Mouse (Mus musculus) T-cell, adult 66 days (primary cell): ENCODE measurements around the gene Emilin2. TPM values are rescaled to one million over a fixed set of nuclear protein-coding genes. Genes with fewer than 3 reads are reported as not detected.

ENCODE experiments used
- total RNA-seq, 2 experiments: library from RNA; stranded (reverse); gene quantifications; 3 replicates in 1 of 2; 4 replicates in 1 of 2; pipeline ENCODE4 v1.2.4; 2023

The Emilin2 gene
- total RNA-seq = 10 to 100 TPM in 1 of 2 experiments, 1 to 10 TPM in 1; 7.3 to 10.6 TPM

DNA sequence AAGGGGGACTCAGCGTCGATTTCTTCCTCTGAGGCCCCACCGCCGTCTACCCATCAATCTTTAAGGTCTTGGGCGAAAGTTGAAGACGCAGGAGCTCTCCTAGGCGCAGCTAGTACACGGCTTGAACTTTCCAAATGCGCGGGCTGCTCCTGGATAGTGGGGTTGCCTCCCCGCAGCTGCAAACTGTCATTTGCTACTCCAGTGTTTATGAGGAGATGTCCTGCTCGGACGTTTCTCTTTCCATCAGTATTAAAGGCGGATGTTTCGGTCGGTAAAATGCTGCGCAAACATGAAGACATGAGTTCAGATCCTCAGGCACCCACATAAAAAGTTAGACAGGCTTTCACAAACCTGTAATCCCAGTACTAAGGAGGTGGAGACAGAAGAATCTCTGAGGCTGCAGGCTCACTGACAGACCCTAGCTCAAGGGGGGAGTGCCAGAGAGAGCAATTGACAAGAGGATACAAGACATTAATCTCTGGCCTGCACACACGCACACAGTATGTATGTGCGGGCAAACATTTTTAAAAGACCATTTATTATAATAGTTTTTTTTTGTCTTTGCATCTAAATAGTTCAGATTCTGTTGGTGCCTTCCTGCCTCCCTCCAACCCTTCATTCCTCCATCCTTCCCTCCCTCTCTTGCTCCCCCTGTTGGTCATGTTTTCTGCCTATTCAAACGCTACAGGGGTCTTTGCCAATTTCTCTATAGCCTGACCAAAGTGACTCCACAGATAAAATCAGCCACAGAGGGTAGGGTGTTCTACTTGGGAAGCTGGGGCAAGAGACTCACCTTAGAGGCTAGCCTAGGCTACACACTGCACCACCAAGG is at the start of gene Emilin2:
Gene Emilin2 (minus strand): TSS at position 639 of the 832 bp plus-strand sequence.

Other genes with a start within 250 kb of the Emilin2 start
- 10 to 100 TPM; 42.8 to 51.7 TPM for gene Lpin2, start 129.4 kb downstream of the Emilin2 start, total RNA-seq
- 10 to 100 TPM; 69.0 to 87.2 TPM for gene Gm4707, start 147.9 kb upstream of the Emilin2 start, total RNA-seq
- gene Smchd1, start 163.4 kb upstream of the Emilin2 start, total RNA-seq = 100 to 1,000 TPM; 237 to 249 TPM
- 10 to 100 TPM; 19.3 to 21.6 TPM for gene Ndc80, start 214.9 kb upstream of the Emilin2 start, total RNA-seq
- gene Spdya, start 240.1 kb upstream of the Emilin2 start, total RNA-seq = not detected